Mouse (Mus musculus): ENCODE measurements around the gene Galnt17.

- TF ChIP-seq CTCF (IDR thresholded peaks at IDR 0.05; ENCODE audit: extremely low read depth, insufficient read length, insufficient replicate concordance, low read depth, low read length) (no peak), POLR2A (IDR thresholded peaks at IDR 0.05; ENCODE audit: low read depth, low read length) (no peak)
These were observed 446.0 kb downstream of the Galnt17 start for GRCm38 (mm10) chr5:130862302-130862701.
